Mouse (Mus musculus): ENCODE measurements around the gene Ercc1. TPM values are rescaled to one million over a fixed set of nuclear protein-coding genes. Genes with fewer than 3 reads are reported as not detected.

The Ercc1 gene
- total RNA-seq (2021), result 10 to 100 TPM; 43.5 to 50.3 TPM
- long read RNA-seq, experiment 1, transcript Ercc1-201 (10 exons, 1,375 nt), result major isoform, 18 of 48 reads
- long read RNA-seq, experiment 1, partial matches to known transcripts, result 15 of 48 reads
- long read RNA-seq, experiment 1, other reads (novel, unspliced or antisense), result 14 of 48 reads
- long read RNA-seq, experiment 2, transcript Ercc1-201 (10 exons, 1,375 nt), result major isoform, 13 of 28 reads
- long read RNA-seq, experiment 2, partial matches to known transcripts, result 8 of 28 reads
- long read RNA-seq, experiment 2, other reads (novel, unspliced or antisense), result 7 of 28 reads

DNA sequence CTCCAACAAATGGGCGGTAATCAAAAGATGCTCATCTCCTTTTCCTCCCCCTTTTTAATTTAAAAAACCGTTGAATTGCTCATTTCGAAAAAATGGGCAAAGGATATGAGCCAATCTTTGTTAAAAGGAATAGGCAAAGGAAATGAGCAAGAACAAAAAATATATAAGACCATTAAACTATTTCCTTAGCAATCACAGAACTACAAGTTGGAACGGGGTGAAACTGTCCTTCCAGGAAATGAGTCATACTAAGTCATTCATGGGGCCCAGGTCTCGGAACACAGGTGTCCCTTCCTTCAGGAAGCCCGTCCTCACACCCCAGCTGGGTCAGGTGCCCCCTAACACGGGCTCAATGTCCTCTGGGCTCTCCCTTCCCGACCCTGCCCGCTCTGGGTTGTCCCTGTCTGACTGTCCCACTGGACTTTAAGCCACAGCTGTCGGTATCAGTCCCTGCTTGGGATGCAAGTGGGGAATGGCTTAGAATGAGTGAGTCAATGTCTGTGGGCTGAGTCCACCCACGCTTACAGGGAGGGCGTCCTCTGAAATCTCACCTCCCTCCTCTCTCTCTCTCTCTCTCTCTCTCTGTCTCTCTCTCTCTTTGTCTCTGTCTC, at the start of gene Ercc1:
Ercc1 (plus strand) TSS at position 542 of the 611 bp plus-strand sequence.
- peak; percentile 48 to 57 for DNase-seq

DNA sequence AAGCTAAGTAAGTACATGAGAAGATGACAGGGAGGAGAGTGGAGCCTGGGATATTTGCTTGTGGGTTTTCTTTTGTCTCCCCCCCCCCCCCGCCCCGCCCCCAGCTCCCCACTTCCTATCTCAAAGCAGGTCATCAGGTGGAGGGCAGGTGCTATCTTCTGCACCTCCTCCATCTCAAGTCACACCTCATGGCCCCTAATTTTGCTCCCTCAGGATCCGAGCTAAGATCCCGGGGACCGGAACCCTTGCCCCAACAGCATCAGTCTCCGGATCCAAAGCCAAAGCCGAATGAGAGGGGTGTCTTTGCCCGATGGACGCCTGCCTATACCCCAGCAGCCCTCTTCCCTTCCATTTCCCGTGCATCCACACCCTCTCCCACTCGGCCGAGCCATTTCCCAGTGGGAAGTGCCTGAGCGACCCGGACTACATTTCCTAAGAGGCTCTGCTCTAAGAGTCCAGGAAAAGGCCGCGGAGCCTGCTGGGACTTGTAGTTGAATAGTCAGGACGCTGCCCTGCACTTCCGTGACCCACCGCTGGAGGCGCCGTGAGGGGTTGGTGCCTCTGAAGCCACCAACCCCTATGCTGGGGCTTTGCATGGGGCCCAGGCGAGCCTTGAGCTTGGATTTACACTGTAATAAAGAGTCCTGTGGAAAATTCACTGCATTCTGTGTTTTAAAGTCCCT, 48.9 kb upstream of the Ercc1 start:
- DNase-seq, result peak; percentile 96 to 100

DNA sequence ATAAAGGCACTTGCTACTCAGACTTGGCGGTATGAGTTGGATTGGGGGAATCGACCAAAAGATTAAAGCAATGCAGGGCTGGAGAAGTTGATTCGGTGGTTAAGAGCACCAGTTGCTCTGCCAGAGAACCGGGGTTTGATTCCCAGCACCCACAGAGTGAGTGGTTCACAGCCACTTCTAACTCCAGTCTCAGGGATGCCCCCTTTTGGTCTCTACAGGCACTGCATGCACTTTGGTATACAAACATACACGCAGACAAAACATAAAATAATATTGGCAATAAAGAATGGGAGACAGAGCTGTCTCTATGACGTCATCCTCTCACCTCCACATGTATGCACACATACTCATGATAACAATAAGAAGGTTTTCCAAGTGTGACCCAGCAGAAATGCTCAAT, 47.5 kb upstream of the Ercc1 start:
- no peak for DNase-seq

DNA sequence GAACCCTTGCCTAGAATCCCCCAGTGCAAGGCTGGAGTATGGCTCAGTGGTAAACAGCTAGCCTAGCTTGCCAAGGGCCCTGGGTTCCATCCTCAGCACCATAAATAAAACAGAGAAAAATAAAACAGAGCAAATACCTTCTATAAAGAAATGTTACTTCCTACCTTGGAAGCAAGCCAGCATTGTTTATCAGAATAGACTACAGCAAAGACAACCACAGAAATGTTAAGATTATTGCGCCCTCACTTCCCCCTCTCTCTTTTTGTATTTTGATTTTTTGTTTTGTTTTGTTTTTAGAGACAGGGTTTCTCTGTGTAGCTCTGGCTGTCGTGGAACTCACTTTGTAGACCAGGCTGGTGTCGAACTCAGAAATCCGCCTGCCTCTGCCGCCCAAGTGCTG, 46.8 kb upstream of the Ercc1 start:
- no peak for DNase-seq

GRCm38 (mm10) chr7:19299194-19299593, 45.4 kb upstream of the Ercc1 start:
- peak in 1 of 2 experiments; percentile 68 for DNase-seq

GRCm38 (mm10) chr7:19300501-19301421, 43.8 kb upstream of the Ercc1 start:
- peak; percentile 78 to 90 for DNase-seq

GRCm38 (mm10) chr7:19301461-19302263, 42.9 kb upstream of the Ercc1 start:
- DNase-seq, result no peak

- DNase-seq, result no peak
Measured at GRCm38 (mm10) chr7:19302264-19303045, 42.1 kb upstream of the Ercc1 start.

- no peak for DNase-seq
Measured at GRCm38 (mm10) chr7:19303046-19303305, 41.6 kb upstream of the Ercc1 start.

DNA sequence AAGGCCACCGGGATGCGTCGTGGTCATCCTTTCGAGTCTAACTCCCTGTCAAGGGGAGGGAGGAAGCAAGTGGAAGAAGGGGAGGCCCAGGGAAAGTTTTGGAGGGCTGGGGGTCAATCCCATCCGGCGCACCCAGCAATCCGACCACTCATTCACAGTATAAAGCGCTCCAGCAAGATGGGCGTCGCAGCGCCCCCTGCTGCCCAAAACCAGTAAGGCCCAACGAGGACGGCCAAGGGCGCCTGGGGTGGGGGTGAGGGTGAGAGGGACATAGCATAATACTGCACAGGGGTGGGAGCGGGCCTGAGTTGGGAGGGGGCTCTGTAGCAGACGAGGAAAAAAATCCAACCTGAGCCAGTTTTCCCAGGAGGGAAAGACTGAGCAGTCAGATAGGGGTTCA, 40.8 kb upstream of the Ercc1 start:
- peak; percentile 75 to 93 for DNase-seq

DNA sequence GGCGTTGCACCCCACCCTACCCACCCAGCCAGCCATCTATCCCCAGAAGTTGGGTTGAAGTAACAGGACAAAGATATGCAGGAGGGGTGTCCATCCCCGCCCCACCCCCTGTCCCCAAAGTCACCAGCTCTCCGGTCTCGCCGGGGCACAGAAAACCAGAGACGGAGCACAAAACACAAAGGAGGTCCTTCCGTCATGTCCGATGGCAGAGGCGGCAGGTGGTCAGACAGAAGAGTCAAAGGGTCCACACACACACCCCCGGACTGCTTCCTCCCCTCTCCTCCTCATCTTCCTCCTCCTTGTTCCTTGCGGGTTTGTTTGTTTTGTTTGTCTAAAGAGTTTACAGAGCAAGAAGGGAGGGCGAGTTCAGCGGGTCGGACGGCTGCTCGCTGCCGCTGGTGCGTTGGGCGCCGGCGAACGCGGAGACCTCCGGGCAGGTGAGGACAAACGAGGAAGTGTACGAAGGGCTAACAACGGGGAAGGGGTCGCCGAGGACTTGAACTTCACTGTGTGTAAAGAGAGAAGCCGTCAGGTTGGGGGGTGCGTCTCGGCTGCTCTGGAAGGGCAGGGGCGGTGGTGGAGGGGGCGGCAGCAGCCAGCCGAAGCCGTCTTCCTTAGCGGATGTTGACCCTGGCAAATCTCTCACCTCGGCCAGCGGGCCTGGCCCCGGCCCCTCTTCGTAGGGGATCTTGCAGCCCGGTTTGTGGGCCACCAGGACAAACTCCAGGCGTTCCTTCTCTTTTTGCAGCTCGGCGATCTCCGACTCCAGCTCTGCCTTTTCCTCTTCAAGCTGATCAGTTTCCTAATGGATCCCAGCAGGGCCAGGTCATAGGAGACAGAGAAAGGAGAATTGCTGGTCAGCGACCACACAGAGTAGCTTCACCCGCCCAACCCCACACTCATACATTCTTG, 39.8 kb upstream of the Ercc1 start:
- no peak for DNase-seq

GRCm38 (mm10) chr7:19305413-19305735, 39.2 kb upstream of the Ercc1 start:
- DNase-seq, result no peak

DNA sequence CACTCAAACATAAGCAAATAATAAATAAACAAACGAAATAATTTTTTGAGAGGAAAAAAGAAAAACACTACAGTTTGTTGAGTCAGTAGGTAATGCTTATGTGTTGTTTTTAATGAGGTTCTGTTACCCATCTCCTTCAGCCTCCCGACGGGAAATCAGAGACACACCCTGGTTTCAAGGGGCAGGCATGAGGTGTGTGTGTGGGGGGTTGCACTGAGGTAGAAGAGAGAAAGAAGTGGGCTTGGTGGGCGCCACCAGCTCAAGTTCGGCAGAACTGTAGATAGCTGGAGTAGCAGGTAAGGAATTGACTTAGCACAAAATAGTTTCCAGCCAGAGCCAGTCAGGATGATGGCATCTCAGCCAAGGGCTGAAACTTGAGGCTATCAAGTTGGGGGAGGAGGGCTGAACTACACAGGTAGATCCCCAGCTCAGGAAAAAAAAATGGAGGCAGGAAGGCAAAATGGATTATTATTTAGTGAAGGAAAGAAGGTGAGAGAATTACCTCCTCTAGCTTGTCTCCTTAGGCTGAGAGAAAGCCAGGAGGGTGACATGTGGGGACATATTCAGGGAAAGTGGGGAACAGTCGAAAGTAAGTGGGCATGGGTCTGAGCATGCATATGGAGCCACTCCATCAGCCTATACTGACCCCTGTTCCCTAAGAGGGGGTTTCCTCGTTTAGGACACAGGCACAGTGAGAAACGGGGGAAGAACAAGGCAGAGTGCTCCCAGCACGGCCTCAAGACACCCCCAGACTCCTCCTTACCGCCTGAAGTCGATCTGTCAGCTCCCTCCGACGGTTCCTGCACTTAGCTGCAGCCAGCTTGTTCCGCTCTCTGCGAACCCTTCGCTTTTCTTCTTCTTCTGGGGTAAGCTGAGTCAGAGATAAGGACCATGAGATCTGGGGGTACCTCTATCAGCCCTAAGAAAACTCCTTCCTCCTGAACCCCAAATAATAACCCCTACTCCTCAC, 38.5 kb upstream of the Ercc1 start:
- DNase-seq, result no peak

DNA sequence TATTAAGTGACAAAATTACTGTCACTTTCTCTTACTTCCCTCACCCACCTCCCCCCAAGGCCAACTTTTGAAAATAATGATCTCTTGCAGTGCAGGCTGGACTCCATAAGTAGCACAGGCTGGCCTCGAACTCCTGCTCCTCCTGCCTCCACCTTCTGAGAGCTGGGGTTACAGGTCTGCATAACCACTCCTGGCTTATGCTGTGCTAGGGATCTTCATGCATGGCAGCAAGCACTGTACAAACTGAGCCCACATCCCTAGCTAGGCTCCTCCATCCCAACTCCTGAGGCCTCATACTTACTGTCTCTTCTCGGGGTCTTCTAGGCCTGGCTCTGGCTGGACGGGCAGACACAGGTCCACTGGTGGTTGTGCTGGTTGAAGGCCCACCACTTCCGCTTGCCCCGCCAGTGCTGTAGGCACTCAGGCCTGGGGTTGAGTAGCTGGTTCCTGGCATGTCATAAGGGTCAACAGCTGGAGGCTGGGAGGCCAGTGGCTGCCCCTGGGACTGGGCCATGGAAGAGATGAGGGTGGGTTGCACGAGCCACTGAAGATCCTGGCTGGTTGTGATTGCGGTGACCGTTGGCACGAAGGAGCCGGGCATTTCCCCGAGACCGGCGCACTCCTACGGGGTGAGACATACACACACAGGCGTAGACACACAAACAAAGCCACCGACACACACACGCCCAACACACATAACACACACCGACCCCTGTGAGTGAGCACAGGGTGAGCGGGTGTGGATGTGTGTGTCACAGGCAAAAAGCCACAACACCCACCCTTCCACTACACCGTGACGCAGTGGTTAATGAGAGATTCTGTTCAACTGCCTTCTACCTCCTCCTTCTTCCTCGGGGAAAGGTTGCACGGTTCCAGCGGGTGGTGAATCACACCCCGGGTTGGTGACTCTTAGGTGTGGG, 37.5 kb upstream of the Ercc1 start:
- DNase-seq, result no peak

GRCm38 (mm10) chr7:19307739-19308453, 36.7 kb upstream of the Ercc1 start:
- DNase-seq, result peak; percentile 85 to 88

DNA sequence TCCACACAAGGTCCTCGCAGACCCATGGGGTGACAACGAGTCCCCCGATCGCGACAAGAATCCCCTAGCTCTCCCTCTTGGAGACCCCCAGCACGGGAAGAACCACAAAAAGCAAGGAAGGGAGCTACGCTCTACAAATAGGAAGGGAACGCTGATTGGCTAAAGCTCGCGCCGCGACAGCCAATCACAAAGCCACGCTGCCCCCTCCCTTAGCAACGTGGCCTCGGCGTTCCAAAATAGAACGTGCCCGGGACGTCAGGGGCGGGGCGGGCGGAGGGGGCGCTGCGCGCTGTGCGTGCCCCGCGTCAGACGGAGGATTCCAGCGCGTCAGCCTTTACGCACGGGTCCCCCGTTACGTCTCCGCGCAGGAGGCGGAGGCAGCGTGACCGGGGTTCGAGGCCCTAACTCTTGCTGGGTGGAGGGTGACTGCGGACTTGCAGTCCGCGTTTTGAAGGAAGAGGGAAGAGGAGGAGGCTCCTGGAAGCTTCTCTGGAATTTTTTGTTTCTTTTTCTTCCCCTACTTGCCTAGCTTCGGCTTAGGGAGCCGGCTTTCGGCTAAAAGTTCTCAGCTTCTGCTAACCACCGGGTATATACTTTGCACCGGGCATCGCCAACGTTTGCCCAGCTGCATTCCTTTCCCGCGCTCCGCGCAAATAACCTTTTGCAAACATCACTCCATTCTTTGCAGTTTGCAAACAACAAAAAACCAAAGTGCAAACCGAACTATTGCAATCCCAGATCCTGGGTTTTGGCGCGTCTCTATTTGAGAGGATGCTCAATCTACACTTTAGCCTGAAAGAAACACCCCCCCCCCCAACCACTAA, 35.9 kb upstream of the Ercc1 start:
- DNase-seq, result peak; percentile 97 to 98

Data from heart, adult 18-20 months (tissue).